Mouse (Mus musculus) kidney, embryonic 15.5 days (tissue): ENCODE measurements around the gene Actb. TPM values are rescaled to one million over a fixed set of nuclear protein-coding genes. Genes with fewer than 3 reads are reported as not detected.

Experiments used
- ATAC-seq: fragments of 200-750 bp; cut with Nextera tagmentation; replicated peaks from 2 replicates; pipeline ENCODE4 v1.8.0; 2017; ENCODE audit warnings: moderate TSS enrichment; ENCODE audit not compliant: low FRiP score
- H3K27ac ChIP-seq: fragments of 300-500 bp; sonication (generic); 2 replicates; pipeline ENCODE4 v1.5.1; 2015; ENCODE audit warnings: mild to moderate bottlenecking, inconsistent platforms
- H3K27me3 ChIP-seq: fragments of 300-500 bp; sonication (generic); 2 replicates; pipeline ENCODE4 v1.6.1; 2015; ENCODE audit warnings: inconsistent platforms
- H3K36me3 ChIP-seq: fragments of 300-500 bp; sonication (generic); 2 replicates; pipeline ENCODE4 v1.6.1; 2015; ENCODE audit warnings: inconsistent platforms
- H3K4me1 ChIP-seq: fragments of 300-500 bp; sonication (generic); 2 replicates; pipeline ENCODE4 v1.6.1; 2015; ENCODE audit warnings: inconsistent platforms
- H3K4me2 ChIP-seq: fragments of 300-500 bp; sonication (generic); 2 replicates; pipeline ENCODE4 v1.6.1; 2015; ENCODE audit warnings: moderate library complexity, mild to moderate bottlenecking, inconsistent platforms
- H3K4me3 ChIP-seq: fragments of 300-500 bp; sonication (generic); replicated peaks from 2 replicates; pipeline ENCODE4 v1.5.1; 2015; ENCODE audit warnings: mild to moderate bottlenecking, inconsistent platforms
- H3K9ac ChIP-seq: fragments of 300-500 bp; sonication (generic); 2 replicates; pipeline ENCODE4 v1.6.1; 2015; ENCODE audit warnings: mild to moderate bottlenecking, inconsistent platforms
- H3K9me3 ChIP-seq: fragments of 300-500 bp; sonication (generic); replicated peaks from 2 replicates; pipeline ENCODE4 v1.6.1; 2016; ENCODE audit warnings: inconsistent platforms
- WGBS: fragments of 180-500 bp; shearing (Covaris S2); methylation state at CpG from one replicate; pipeline ENCODE4 v1.1.7; 2015; ENCODE audit warnings: mixed read lengths; 5-methylcytosine and 5-hydroxymethylcytosine counted together
- polyA plus RNA-seq: library from polyadenylated mRNA; unstranded; fragments of >200 nt; fragmentation: Nextera tagmentation; extraction: Ambion mirVana; gene quantifications from 2 replicates; pipeline ENCODE4 v1.2.1, GENCODE M21; 2015

The Actb gene
- polyA plus RNA-seq, 1 experiment from 2014 or later = 14,718 TPM

GRCm38 (mm10) chr5:142905725-142906531, 626 bp downstream of the Actb start:
- H3K4me1 ChIP-seq = peaks cover 68% of the 10 kb centered on the region
- H3K27ac ChIP-seq = peak overlapping the region; percentile 100

DNA sequence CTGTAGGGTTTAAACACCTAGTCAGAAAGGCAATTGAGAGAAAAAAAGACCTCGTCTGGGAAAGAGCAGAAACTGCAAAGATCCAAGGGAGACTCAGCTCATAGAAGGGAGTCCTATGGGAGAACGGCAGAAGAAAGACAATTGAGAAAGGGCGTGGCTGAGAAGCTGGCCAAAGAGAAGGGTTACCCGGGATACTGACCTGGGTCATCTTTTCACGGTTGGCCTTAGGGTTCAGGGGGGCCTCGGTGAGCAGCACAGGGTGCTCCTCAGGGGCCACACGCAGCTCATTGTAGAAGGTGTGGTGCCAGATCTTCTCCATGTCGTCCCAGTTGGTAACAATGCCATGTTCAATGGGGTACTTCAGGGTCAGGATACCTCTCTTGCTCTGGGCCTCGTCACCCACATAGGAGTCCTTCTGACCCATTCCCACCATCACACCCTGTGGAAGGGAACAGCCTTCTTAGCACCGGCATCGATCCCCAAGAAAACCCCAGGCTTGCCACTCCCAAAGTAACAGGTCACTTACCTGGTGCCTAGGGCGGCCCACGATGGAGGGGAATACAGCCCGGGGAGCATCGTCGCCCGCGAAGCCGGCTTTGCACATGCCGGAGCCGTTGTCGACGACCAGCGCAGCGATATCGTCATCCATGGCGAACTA, 1.4 kb downstream of the Actb start:
- Histone ChIP-seq H3K9ac (peak overlapping the region; percentile 100), H3K27ac (peak overlapping the region; percentile 100), H3K4me1 (peaks cover 66% of the 10 kb centered on the region), H3K27me3 (no peaks in the 10 kb centered on the region), H3K4me2 (peak overlapping the region; percentile 72), H3K9me3 (no peaks in the 10 kb centered on the region), H3K36me3 (peaks cover 51% of the 10 kb centered on the region), H3K4me3 (peak overlapping the region; percentile 86)
- ATAC-seq = no peak
- 3% methylated on average over 27 of the region's 27 CpGs for WGBS

More at GRCm38 (mm10) chr5:142905725-142906531, 626 bp downstream of the Actb start:
- Histone ChIP-seq H3K9me3 (no peaks in the 10 kb centered on the region), H3K27me3 (no peaks in the 10 kb centered on the region), H3K4me2 (peak overlapping the region; percentile 72), H3K9ac (peak overlapping the region; percentile 100), H3K36me3 (peaks cover 44% of the 10 kb centered on the region), H3K4me3 (peak overlapping the region; percentile 86)
- WGBS = under 1% methylated on average over 77 of the region's 84 CpGs
- ATAC-seq = peak; percentile 86

DNA sequence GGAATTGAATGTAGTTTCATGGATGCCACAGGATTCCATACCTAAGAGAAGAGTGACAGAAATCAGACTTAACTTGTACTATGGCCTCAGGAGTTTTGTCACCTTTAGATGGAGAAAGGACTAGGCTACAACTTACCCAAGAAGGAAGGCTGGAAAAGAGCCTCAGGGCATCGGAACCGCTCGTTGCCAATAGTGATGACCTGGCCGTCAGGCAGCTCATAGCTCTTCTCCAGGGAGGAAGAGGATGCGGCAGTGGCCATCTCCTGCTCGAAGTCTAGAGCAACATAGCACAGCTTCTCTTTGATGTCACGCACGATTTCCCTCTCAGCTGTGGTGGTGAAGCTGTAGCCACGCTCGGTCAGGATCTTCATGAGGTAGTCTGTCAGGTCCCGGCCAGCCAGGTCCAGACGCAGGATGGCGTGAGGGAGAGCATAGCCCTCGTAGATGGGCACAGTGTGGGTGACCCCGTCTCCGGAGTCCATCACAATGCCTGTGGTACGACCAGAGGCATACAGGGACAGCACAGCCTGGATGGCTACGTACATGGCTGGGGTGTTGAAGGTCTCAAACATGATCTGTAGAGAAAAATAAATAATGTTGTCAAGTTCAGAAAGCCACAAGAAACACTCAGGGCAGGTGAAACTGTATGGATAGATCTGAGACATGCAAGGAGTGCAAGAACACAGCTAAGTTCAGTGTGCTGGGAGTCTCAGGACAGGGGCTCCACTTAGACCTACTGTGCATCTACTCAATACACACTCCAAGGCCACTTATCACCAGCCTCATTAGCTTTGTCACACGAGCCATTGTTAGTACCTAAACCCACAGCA, 2.1 kb downstream of the Actb start:
- Histone ChIP-seq H3K9me3 (no peaks in the 10 kb centered on the region), H3K4me1 (peaks cover 59% of the 10 kb centered on the region), H3K4me2 (peak overlapping the region; percentile 72), H3K27ac (peak overlapping the region; percentile 100), H3K9ac (peak overlapping the region; percentile 100), H3K36me3 (peaks cover 58% of the 10 kb centered on the region), H3K4me3 (peak overlapping the region; percentile 86), H3K27me3 (no peaks in the 10 kb centered on the region)
- 56% methylated on average over 19 of the region's 19 CpGs for WGBS
- ATAC-seq = no peak

DNA sequence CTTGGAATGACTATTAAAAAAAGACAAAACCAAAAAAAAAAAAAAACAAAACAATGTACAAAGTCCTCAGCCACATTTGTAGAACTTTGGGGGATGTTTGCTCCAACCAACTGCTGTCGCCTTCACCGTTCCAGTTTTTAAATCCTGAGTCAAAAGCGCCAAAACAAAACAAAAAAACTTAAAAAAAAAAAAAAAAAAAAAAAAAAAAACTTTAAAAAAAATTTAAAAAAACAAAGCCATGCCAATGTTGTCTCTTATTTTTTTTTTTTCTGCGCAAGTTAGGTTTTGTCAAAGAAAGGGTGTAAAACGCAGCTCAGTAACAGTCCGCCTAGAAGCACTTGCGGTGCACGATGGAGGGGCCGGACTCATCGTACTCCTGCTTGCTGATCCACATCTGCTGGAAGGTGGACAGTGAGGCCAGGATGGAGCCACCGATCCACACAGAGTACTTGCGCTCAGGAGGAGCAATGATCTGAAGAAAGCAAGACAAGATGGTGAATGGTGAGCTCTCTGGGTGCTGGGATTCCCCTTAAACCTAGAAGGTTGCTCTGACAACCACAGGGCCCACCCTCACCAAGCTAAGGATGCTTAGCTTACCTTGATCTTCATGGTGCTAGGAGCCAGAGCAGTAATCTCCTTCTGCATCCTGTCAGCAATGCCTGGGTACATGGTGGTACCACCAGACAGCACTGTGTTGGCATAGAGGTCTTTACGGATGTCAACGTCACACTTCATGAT, 2.9 kb downstream of the Actb start:
- peaks cover 66% of the 10 kb centered on the region for H3K36me3 ChIP-seq
- no peaks in the 10 kb centered on the region for H3K27me3 ChIP-seq
- no peaks in the 10 kb centered on the region for H3K9me3 ChIP-seq
- ATAC-seq = no peak
- peak overlapping the region; percentile 72 for H3K4me2 ChIP-seq
- 78% methylated on average over 14 of the region's 14 CpGs for WGBS
- peak overlapping the region; percentile 86 for H3K4me3 ChIP-seq
- peak overlapping the region; percentile 100 for H3K27ac ChIP-seq
- peaks cover 51% of the 10 kb centered on the region for H3K4me1 ChIP-seq
- H3K9ac ChIP-seq = peak overlapping the region; percentile 100

GRCm38 (mm10) chr5:142902506-142903314, 3.8 kb downstream of the Actb start:
- H3K27me3 ChIP-seq = no peaks in the 10 kb centered on the region
- H3K27ac ChIP-seq = peak overlapping the region; percentile 100
- no peak overlapping the region for H3K9ac ChIP-seq
- peak overlapping the region; percentile 8; the same call in 1 of the 2 replicates for H3K4me3 ChIP-seq
- H3K36me3 ChIP-seq = peaks cover 70% of the 10 kb centered on the region
- 54% methylated on average over 5 of the region's 5 CpGs for WGBS
- no peaks in the 10 kb centered on the region for H3K9me3 ChIP-seq
- ATAC-seq = no peak
- H3K4me2 ChIP-seq = peak overlapping the region; percentile 34; the same call in 1 of the 2 replicates
- H3K4me1 ChIP-seq = peaks cover 42% of the 10 kb centered on the region

DNA sequence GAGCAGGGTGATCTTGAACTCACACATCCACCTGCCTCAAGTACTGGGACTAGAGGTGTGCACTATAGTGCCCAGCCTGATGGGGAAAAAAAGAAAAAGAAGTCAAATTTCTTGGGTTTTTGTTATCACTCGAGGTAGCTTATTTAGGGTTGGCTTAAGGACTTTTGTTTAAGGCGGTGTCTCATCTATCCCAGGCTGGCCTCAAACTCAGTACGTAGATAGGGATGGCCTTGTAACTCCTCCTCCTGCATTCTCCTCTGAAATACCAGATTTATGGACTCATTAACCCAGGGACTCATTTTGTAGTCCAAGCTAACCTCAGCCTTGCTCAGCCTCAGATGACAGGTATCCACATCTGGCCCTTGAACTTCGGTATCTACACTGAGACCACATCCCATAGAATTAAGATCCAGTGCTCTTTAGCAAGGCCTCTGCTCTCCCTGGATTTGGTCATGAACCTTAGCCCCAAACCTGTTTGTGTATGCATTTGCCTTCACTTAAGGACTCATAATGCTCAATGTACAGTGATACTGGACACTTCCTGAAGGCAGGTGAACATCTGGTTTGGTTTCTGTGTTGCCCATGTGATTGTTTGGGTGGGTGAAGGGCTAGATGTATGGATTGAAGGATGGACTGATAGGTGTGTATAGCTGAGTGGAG, 4.6 kb downstream of the Actb start:
- Histone ChIP-seq H3K9ac (no peak overlapping the region), H3K9me3 (no peaks in the 10 kb centered on the region), H3K4me3 (no peak overlapping the region), H3K27me3 (no peaks in the 10 kb centered on the region), H3K27ac (peak overlapping the region; percentile 100), H3K36me3 (peaks cover 73% of the 10 kb centered on the region), H3K4me2 (0 out of 2 replicates have a peak overlapping the region, but pooled peaks have one; percentile 34), H3K4me1 (peaks cover 34% of the 10 kb centered on the region)
- ATAC-seq = no peak
- 48% methylated on average over 4 of the region's 4 CpGs for WGBS

DNA sequence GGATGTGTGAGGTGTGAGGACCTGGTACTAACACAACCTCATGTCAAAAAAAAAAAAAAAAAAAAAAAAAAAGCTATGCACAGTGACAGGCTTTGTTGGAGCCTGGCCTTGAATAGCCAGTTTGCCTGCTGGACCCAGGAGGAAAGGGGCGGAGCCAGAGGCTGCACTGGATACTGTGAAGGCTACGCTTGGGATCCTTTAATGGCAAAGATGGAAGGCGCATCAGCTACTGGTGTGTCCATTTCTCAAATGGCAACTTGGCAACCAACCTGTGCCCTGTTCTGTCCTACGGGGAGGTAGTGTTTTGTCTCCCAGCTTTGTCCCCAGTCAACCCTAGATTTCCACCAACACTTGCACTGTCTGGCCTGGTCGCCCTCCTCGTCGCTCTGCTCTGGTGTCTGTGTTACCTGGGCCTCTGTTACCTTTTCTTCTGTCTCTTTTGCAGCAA, 5.2 kb downstream of the Actb start:
- no peak for ATAC-seq
- Histone ChIP-seq H3K4me2 (no peak overlapping the region), H3K9ac (no peak overlapping the region), H3K4me3 (no peak overlapping the region), H3K36me3 (peaks cover 73% of the 10 kb centered on the region), H3K9me3 (no peaks in the 10 kb centered on the region), H3K4me1 (peaks cover 33% of the 10 kb centered on the region), H3K27me3 (no peaks in the 10 kb centered on the region), H3K27ac (peak overlapping the region; percentile 100; the same call in 1 of the 2 replicates)
- WGBS = 75% methylated on average over 7 of the region's 7 CpGs

GRCm38 (mm10) chr5:142900651-142901050, 5.9 kb downstream of the Actb start:
- no peak overlapping the region for H3K9ac ChIP-seq
- 85% methylated on average over 7 of the region's 7 CpGs for whole genome bisulfite sequencing

DNA sequence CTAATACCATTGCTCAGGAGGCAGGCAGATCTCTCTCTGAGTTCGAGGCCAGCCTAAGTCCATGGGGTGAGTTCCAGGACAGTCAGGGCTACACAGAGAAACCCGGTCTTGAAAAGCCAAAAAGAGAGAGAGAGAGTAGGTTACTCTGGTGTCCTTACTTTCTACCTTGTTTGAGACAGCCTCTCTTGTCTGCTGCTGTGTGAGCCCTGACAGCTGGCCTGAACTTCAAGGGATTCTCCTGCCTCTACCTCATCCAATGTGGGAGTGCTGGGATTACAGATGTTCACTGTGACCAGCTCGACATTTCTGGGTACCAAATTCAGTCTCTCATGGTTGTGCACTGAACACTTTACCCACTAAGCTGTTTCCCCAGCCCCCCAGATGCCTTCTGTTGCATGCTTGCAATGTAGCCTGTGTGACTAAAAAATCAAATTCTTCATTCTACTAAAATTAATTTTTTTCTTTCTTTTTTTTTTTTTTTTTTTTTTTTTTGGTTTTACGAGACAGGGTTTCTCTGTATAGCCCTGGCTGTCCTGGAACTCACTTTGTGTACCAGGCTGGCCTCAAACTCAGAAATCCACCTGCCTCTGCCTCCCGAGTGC, 6.5 kb downstream of the Actb start:
- H3K4me2 ChIP-seq = no peak overlapping the region
- no peak overlapping the region for H3K9ac ChIP-seq
- no peak overlapping the region for H3K4me3 ChIP-seq
- WGBS = 66% methylated on average over 5 of the region's 5 CpGs
- ATAC-seq = no peak
- H3K36me3 ChIP-seq = peaks cover 69% of the 10 kb centered on the region
- no peak overlapping the region for H3K27ac ChIP-seq
- no peaks in the 10 kb centered on the region for H3K27me3 ChIP-seq
- H3K4me1 ChIP-seq = peaks cover 43% of the 10 kb centered on the region
- no peaks in the 10 kb centered on the region for H3K9me3 ChIP-seq

More at GRCm38 (mm10) chr5:142900651-142901050, 5.9 kb downstream of the Actb start:
- Histone ChIP-seq H3K27me3 (no peaks in the 10 kb centered on the region), H3K4me3 (no peak overlapping the region), H3K9me3 (no peaks in the 10 kb centered on the region), H3K4me2 (no peak overlapping the region), H3K4me1 (peaks cover 40% of the 10 kb centered on the region), H3K27ac (peak overlapping the region; percentile 27; the same call in 1 of the 2 replicates), H3K36me3 (peaks cover 73% of the 10 kb centered on the region)
- no peak for ATAC-seq

- peak overlapping the region; percentile 6; the same call in 1 of the 2 replicates for H3K27ac ChIP-seq
- H3K9ac ChIP-seq = no peak overlapping the region
- no peak overlapping the region for H3K4me3 ChIP-seq
- H3K27me3 ChIP-seq = no peaks in the 10 kb centered on the region
- no peak overlapping the region for H3K4me2 ChIP-seq
- WGBS = 83% methylated on average over 9 of the region's 9 CpGs
- peaks cover 60% of the 10 kb centered on the region for H3K36me3 ChIP-seq
- ATAC-seq = no peak
- H3K9me3 ChIP-seq = no peaks in the 10 kb centered on the region
- H3K4me1 ChIP-seq = peaks cover 41% of the 10 kb centered on the region
These were observed 7.4 kb downstream of the Actb start for GRCm38 (mm10) chr5:142899057-142899601.
